Mouse (Mus musculus) embryonic facial prominence, embryonic 10.5 days (tissue): ENCODE data around the gene Calm5. TPM values are rescaled to one million over a fixed set of nuclear protein-coding genes. Genes with fewer than 3 reads are reported as not detected.
"Not testable (repeated sequence)": the region's sequence is repeated elsewhere in the genome, so short reads cannot be mapped to it uniquely, and the experiment has no call there.

ENCODE experiments used
- DNase-seq: peaks from one replicate; pipeline ENCODE4 v3.0.0-alpha.2; 2017; ENCODE audit warnings: low spot score
- H3K27ac ChIP-seq: fragments of 300-500 bp; sonication (generic); replicated peaks from 2 replicates; pipeline ENCODE4 v1.5.1; 2016; ENCODE audit warnings: mild to moderate bottlenecking
- H3K27me3 ChIP-seq: fragments of 300-500 bp; sonication (generic); replicated peaks from 2 replicates; pipeline ENCODE4 v1.6.1; 2016; ENCODE audit warnings: low read depth, mild to moderate bottlenecking; ENCODE audit not compliant: poor library complexity, severe bottlenecking
- H3K36me3 ChIP-seq: fragments of 300-500 bp; sonication (generic); replicated peaks from 2 replicates; pipeline ENCODE4 v1.6.1; 2016; ENCODE audit warnings: mild to moderate bottlenecking, moderate library complexity
- H3K4me1 ChIP-seq: fragments of 300-500 bp; sonication (generic); 2 replicates; pipeline ENCODE4 v1.6.1; 2016
- H3K4me3 ChIP-seq: fragments of 300-500 bp; sonication (generic); 2 replicates; pipeline ENCODE4 v1.5.1; 2016; ENCODE audit warnings: mild to moderate bottlenecking, moderate library complexity
- H3K9me3 ChIP-seq: fragments of 300-500 bp; sonication (generic); 2 replicates; pipeline ENCODE4 v1.6.1; 2016; ENCODE audit warnings: mild to moderate bottlenecking
- WGBS: fragments of 180-500 bp; shearing (Covaris S2); methylation state at CpG from one replicate; pipeline ENCODE4 v1.1.7; 2016; 5-methylcytosine and 5-hydroxymethylcytosine counted together
- polyA plus RNA-seq: library from polyadenylated mRNA; unstranded; fragments of >200 nt; fragmentation: Nextera tagmentation; extraction: Ambion mirVana; gene quantifications from 2 replicates; pipeline ENCODE4 v1.2.1, GENCODE M21; 2016

The Calm5 gene
- polyA plus RNA-seq, 1 experiment from 2014 or later, result not detected

DNA sequence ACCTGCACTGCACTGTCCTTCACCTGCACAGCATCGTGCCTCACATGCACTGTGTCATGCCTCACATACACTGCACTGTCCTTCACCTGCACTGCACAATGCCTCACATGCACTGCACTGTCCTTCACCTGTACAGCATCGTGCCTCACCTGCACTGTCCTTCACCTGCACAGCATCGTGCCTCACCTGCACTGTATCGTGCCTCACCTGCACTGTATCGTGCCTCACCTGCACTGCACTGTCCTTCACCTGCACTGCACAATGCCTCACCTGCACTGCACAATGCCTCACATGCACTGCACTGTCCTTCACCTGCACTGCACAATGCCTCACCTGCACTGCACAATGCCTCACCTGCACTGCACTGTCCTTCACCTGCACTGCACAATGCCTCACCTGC is 44.2 kb downstream of the Calm5 start:
- H3K27me3 ChIP-seq, H3K27ac ChIP-seq, H3K4me3 ChIP-seq, H3K9me3 ChIP-seq, DNase-seq, H3K4me1 ChIP-seq: not testable (repeated sequence)
- peaks cover 49% of the 10 kb centered on the region for H3K36me3 ChIP-seq
- WGBS, result 94% methylated on average over 5 of the region's 5 CpGs

DNA sequence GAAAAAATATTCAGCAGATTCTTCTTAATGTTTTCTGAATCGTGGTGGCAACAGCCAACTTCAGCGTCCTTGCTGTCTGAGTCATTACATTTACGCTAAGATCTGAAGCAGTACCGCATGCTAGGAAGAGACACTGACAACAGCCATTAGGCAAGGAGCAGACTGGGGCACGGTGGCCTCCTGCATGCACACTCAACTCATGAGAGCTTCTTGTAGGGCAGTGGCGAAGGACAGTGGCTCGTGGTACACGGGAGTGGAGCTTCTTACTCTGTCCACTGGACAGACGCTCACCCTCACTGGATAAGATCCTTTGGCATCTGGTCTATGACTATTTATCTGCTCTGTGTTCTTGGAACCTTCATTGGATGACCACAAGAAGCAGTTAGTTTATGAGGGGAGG is 45.3 kb downstream of the Calm5 start:
- Histone ChIP-seq H3K4me3 (no peak overlapping the region), H3K36me3 (peaks cover 55% of the 10 kb centered on the region), H3K9me3 (no peaks in the 10 kb centered on the region), H3K4me1 (no peaks in the 10 kb centered on the region), H3K27ac (no peak overlapping the region), H3K27me3 (no peaks in the 10 kb centered on the region)
- WGBS, result 92% methylated on average over 9 of the region's 9 CpGs
- DNase-seq, result no peak

Other genes with a start within 250 kb of the Calm5 start
- gene Fam208b, start 243.1 kb upstream of the Calm5 start, polyA plus RNA-seq, result 25.5 and 27.5 TPM in 2 replicates
- gene Asb13, start 220.1 kb upstream of the Calm5 start, polyA plus RNA-seq, result 15.0 and 22.2 TPM in 2 replicates
- not detected in 2 replicates for gene Calml3, start 49.9 kb upstream of the Calm5 start, polyA plus RNA-seq
- gene Calm4, start 16.4 kb upstream of the Calm5 start, polyA plus RNA-seq, result not detected in 2 replicates
- 100.0 and 117 TPM in 2 replicates for gene Net1, start 64.0 kb downstream of the Calm5 start, polyA plus RNA-seq
- not detected in 2 replicates for gene Tubal3, start 64.1 kb downstream of the Calm5 start, polyA plus RNA-seq
- gene Ucn3, start 91.2 kb downstream of the Calm5 start, polyA plus RNA-seq, result not detected in 2 replicates
- 0.18 and 0.26 TPM in 2 replicates for gene Akr1c14, start 194.8 kb downstream of the Calm5 start, polyA plus RNA-seq